Mouse (Mus musculus): ENCODE results near the gene Akip1. TPM values are rescaled to one million over a fixed set of nuclear protein-coding genes. Genes with fewer than 3 reads are reported as not detected.

Akip1 gene
- polyA plus RNA-seq, 1 experiment from 2014 or later, result 19.1 TPM

- H3K9ac ChIP-seq (replicated peaks), result no peak overlapping the region
- H3K4me1 ChIP-seq, result no peaks in the 10 kb centered on the region
- H3K4me2 ChIP-seq (replicated peaks), result no peak overlapping the region
- WGBS, result 92% methylated on average over 7 of the region's 7 CpGs
- H3K27ac ChIP-seq (replicated peaks), result no peak overlapping the region
- H3K27me3 ChIP-seq, result no peaks in the 10 kb centered on the region
- no peak for ATAC-seq (ENCODE audit: low FRiP score, low read depth)
- H3K9me3 ChIP-seq, result no peaks in the 10 kb centered on the region
- H3K4me3 ChIP-seq, result no peak overlapping the region
- peaks cover 35% of the 10 kb centered on the region for H3K36me3 ChIP-seq
These were observed 8.7 kb downstream of the Akip1 start for GRCm38 (mm10) chr7:109712198-109712597.

GRCm38 (mm10) chr7:109713434-109713982, 10.0 kb downstream of the Akip1 start:
- Histone ChIP-seq H3K9me3 (no peaks in the 10 kb centered on the region), H3K27me3 (no peaks in the 10 kb centered on the region), H3K4me1 (no peaks in the 10 kb centered on the region), H3K4me2 (replicated peaks) (no peak overlapping the region), H3K9ac (replicated peaks) (no peak overlapping the region), H3K36me3 (peaks cover 30% of the 10 kb centered on the region), H3K27ac (replicated peaks) (no peak overlapping the region), H3K4me3 (no peak overlapping the region)
- WGBS, result 88% methylated on average over 2 of the region's 2 CpGs
- no peak for ATAC-seq (ENCODE audit: low FRiP score, low read depth)

GRCm38 (mm10) chr7:109719286-109719685, 15.8 kb downstream of the Akip1 start:
- 0 out of 2 replicates have a peak, but pooled peaks cover 3% of the 10 kb centered on the region for H3K9me3 ChIP-seq
- no peaks in the 10 kb centered on the region for H3K4me1 ChIP-seq
- no peak overlapping the region for H3K9ac ChIP-seq (replicated peaks)
- H3K27me3 ChIP-seq, result no peaks in the 10 kb centered on the region
- 73% methylated on average over 9 of the region's 9 CpGs for WGBS
- H3K4me2 ChIP-seq (replicated peaks), result no peak overlapping the region
- H3K4me3 ChIP-seq, result no peak overlapping the region
- no peaks in the 10 kb centered on the region for H3K36me3 ChIP-seq
- H3K27ac ChIP-seq (replicated peaks), result no peak overlapping the region
- no peak for ATAC-seq (ENCODE audit: low FRiP score, low read depth)

DNA sequence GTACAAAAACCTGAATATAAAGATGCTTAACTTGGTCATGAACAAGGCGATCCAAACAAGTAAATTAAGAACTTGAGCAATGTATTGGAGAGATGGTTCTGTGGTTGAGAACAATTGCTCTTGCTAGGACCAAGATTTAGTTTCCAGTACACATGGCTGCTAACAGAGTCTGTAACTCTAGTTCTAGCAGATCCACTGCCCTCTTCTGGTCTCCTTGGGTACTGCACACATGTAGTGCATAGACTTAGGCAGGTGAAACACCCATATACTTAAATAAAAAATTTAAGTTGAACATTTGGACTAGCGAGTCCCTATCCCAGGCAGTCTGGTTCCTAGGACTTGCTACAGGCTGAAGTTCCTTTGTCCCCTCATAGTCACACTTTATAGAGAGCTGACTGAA, 19.1 kb downstream of the Akip1 start:
- H3K9ac ChIP-seq (replicated peaks), result no peak overlapping the region
- no peak for ATAC-seq (ENCODE audit: low FRiP score, low read depth)
- 0 out of 2 replicates have a peak, but pooled peaks cover 3% of the 10 kb centered on the region for H3K9me3 ChIP-seq
- WGBS, result 97% methylated on average over 2 of the region's 2 CpGs
- no peaks in the 10 kb centered on the region for H3K4me1 ChIP-seq
- H3K4me3 ChIP-seq, result no peak overlapping the region
- no peaks in the 10 kb centered on the region for H3K27me3 ChIP-seq
- H3K36me3 ChIP-seq, result no peaks in the 10 kb centered on the region
- no peak overlapping the region for H3K4me2 ChIP-seq (replicated peaks)
- no peak overlapping the region for H3K27ac ChIP-seq (replicated peaks)

DNA sequence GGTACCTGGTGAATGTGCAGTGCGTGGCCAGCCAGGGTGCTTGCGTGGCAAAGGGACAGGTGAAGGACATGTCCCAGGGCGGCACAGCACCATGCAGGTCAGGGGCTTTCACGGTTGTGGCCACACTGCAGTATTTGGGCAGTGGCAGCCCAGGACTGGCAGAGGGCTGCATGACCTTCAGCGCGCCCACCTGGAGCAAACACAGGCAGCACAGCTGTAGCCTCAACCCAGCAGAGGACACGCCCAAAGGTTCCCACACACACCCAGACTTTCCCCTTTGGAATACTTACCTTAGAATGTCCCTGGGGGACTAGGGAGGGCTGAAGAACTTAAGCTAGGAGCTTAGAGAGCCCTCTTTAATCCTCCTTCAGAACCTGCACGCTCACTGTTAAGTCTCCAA, 19.6 kb downstream of the Akip1 start:
- no peak overlapping the region for H3K4me3 ChIP-seq
- H3K36me3 ChIP-seq, result no peaks in the 10 kb centered on the region
- 89% methylated on average over 8 of the region's 8 CpGs for whole genome bisulfite sequencing
- no peak for ATAC-seq (ENCODE audit: low FRiP score, low read depth)
- H3K9me3 ChIP-seq, result 0 out of 2 replicates have a peak, but pooled peaks cover 3% of the 10 kb centered on the region
- H3K27ac ChIP-seq (replicated peaks), result no peak overlapping the region
- H3K4me2 ChIP-seq (replicated peaks), result no peak overlapping the region
- no peak overlapping the region for H3K9ac ChIP-seq (replicated peaks)
- no peaks in the 10 kb centered on the region for H3K4me1 ChIP-seq
- H3K27me3 ChIP-seq, result no peaks in the 10 kb centered on the region

- Histone ChIP-seq H3K27me3 (no peaks in the 10 kb centered on the region), H3K9me3 (0 out of 2 replicates have a peak, but pooled peaks cover 3% of the 10 kb centered on the region), H3K4me3 (no peak within 1 kb of the TSS), H3K4me1 (no peaks in the 10 kb centered on the region), H3K36me3 (no peaks in the 10 kb centered on the region), H3K4me2 (replicated peaks) (no peak within 1 kb of the TSS), H3K9ac (replicated peaks) (no peak within 1 kb of the TSS), H3K27ac (replicated peaks) (no peak within 1 kb of the TSS)
- no peak for ATAC-seq (ENCODE audit: low FRiP score, low read depth)
- 96% methylated on average over 5 of the region's 5 CpGs for WGBS
These were observed 20.2 kb downstream of the Akip1 start, which contains the start of gene BC051019 for GRCm38 (mm10) chr7:109723697-109724096. Gene BC051019 (minus strand): TSS chr7:109723850.

DNA sequence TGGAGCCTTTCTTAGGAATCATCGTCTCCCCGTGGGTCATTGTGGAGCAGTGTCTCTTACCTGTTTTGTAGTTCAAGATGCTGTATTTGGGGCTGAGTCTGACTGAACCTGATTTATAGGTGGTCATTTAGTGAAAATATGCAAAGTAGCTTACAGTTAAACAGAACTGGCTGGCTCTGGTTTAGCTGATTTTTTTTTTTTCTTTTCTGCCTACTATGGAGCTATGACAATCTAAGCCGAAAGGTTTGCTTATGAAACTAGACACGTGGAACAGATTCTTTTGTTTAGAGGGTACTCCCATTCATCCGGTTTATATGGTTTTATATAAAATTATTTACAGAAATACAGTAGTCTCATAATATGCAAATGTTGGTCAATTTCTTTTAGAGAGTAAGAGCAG, 28.1 kb downstream of the Akip1 start, which contains the start of gene Ascl3:
Ascl3 (minus strand) TSS at position 101 of the 400 bp plus-strand sequence.
- Histone ChIP-seq H3K27ac (replicated peaks) (no peak within 1 kb of the TSS), H3K4me1 (no peaks in the 10 kb centered on the region), H3K27me3 (no peaks in the 10 kb centered on the region), H3K9me3 (no peaks in the 10 kb centered on the region), H3K4me3 (no peak within 1 kb of the TSS), H3K4me2 (replicated peaks) (no peak within 1 kb of the TSS), H3K9ac (replicated peaks) (no peak within 1 kb of the TSS), H3K36me3 (peaks cover 14% of the 10 kb centered on the region)
- WGBS, result 89% methylated on average over 5 of the region's 5 CpGs
- ATAC-seq (ENCODE audit: low FRiP score, low read depth), result no peak

DNA sequence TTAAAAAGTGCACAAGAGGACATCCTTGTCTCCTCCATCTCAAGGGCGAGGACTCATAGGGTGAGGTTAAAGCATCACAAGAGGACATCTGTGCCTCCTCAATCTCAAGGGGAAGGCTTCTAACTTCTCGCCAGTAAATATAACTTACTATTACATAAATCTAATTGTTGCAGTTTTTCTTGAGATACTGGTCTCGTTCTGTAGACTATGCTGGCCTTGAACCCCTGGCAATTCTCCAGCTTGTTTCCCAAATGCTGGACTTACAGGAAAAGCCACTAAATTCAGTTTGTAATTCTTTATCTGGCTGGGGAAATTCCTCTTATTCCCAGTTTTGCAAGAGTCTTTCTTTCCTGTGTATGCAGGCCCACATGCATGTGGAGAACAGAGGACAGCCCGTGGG, 31.3 kb downstream of the Akip1 start:
- H3K27ac ChIP-seq (replicated peaks), result no peak overlapping the region
- 94% methylated on average over 4 of the region's 4 CpGs for WGBS
- H3K4me2 ChIP-seq (replicated peaks), result no peak overlapping the region
- no peaks in the 10 kb centered on the region for H3K9me3 ChIP-seq
- H3K27me3 ChIP-seq, result no peaks in the 10 kb centered on the region
- peaks cover 25% of the 10 kb centered on the region for H3K36me3 ChIP-seq
- H3K4me1 ChIP-seq, result no peaks in the 10 kb centered on the region
- no peak for ATAC-seq (ENCODE audit: low FRiP score, low read depth)
- H3K4me3 ChIP-seq, result no peak overlapping the region
- no peak overlapping the region for H3K9ac ChIP-seq (replicated peaks)

- no peak for ATAC-seq (ENCODE audit: low FRiP score, low read depth)
- no peak overlapping the region for H3K9ac ChIP-seq (replicated peaks)
- H3K4me2 ChIP-seq (replicated peaks), result no peak overlapping the region
- H3K9me3 ChIP-seq, result no peaks in the 10 kb centered on the region
- H3K27ac ChIP-seq (replicated peaks), result no peak overlapping the region
- no peak overlapping the region for H3K4me3 ChIP-seq
- H3K27me3 ChIP-seq, result no peaks in the 10 kb centered on the region
- no peaks in the 10 kb centered on the region for H3K4me1 ChIP-seq
- H3K36me3 ChIP-seq, result peaks cover 52% of the 10 kb centered on the region
- WGBS, result 92% methylated on average over 5 of the region's 5 CpGs
These were observed 36.4 kb downstream of the Akip1 start for GRCm38 (mm10) chr7:109739822-109740370.

DNA sequence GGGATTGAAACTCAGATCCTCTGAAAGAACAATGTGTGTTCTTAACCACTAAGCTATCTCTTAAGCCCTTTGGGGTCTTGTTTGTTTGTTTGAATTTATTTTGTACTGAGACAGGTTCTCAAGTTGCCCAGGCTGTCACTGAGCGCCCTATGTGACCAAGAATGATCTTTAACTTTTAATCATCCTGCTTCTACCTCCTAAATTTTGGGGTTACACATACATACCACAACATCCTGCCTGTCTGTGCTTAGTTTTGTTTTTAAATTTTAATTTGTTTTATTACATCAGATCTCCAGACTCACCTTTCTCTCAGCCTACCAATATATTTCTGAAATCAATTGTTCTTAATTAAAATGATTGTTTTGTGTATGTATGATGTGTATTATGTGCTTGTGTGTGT, 37.6 kb downstream of the Akip1 start:
- WGBS, result 89% methylated on average over 1 of the region's 1 CpGs
- Histone ChIP-seq H3K4me3 (no peak overlapping the region), H3K36me3 (peaks cover 50% of the 10 kb centered on the region), H3K27me3 (no peaks in the 10 kb centered on the region), H3K4me2 (replicated peaks) (no peak overlapping the region), H3K9me3 (no peaks in the 10 kb centered on the region), H3K9ac (replicated peaks) (no peak overlapping the region), H3K4me1 (no peaks in the 10 kb centered on the region), H3K27ac (replicated peaks) (no peak overlapping the region)
- no peak for ATAC-seq (ENCODE audit: low FRiP score, low read depth)

- no peak for ATAC-seq (ENCODE audit: low FRiP score, low read depth)
- H3K27ac ChIP-seq (replicated peaks), result no peak overlapping the region
- no peaks in the 10 kb centered on the region for H3K4me1 ChIP-seq
- no peak overlapping the region for H3K4me2 ChIP-seq (replicated peaks)
- no peaks in the 10 kb centered on the region for H3K27me3 ChIP-seq
- no peak overlapping the region for H3K9ac ChIP-seq (replicated peaks)
- H3K9me3 ChIP-seq, result no peaks in the 10 kb centered on the region
- 93% methylated on average over 4 of the region's 4 CpGs for WGBS
- peaks cover 44% of the 10 kb centered on the region for H3K36me3 ChIP-seq
- H3K4me3 ChIP-seq, result no peak overlapping the region
These were observed 38.2 kb downstream of the Akip1 start for GRCm38 (mm10) chr7:109741703-109742102.

- peaks cover 7% of the 10 kb centered on the region for H3K4me1 ChIP-seq
- no peaks in the 10 kb centered on the region for H3K9me3 ChIP-seq
- H3K36me3 ChIP-seq, result peaks cover 25% of the 10 kb centered on the region
- WGBS, result 63% methylated on average over 1 of the region's 1 CpGs
- H3K4me2 ChIP-seq (replicated peaks), result no peak overlapping the region
- H3K27ac ChIP-seq (replicated peaks), result no peak overlapping the region
- no peak overlapping the region for H3K4me3 ChIP-seq
- H3K27me3 ChIP-seq, result no peaks in the 10 kb centered on the region
- H3K9ac ChIP-seq (replicated peaks), result no peak overlapping the region
- ATAC-seq (ENCODE audit: low FRiP score, low read depth), result no peak
These were observed 44.3 kb downstream of the Akip1 start for GRCm38 (mm10) chr7:109747747-109748146.
